ENCODE assay signal across 20 mouse cellular contexts in genomic region chr14:31367951-31368350, GRCm38 (mm10). TPM values are rescaled to one million over a fixed set of nuclear protein-coding genes. Genes with fewer than 3 reads are reported as not detected.
DNase-seq lines count a peak whose midpoint lies in the region; ATAC-seq and TF ChIP-seq lines count a peak whose summit lies in the region.
"Had no signal": no experiment of that assay in that cellular context is flagged by ENCODE, and none has a peak within 500 bp of the region (broad histone marks: within the 10 kb centered on the region; RNA-seq: fewer than 3 reads in every experiment).

No protein-coding gene starts in this region.

- TF ChIP-seq POLR2A in CH12.LX (IDR thresholded peaks at IDR 0.05; ENCODE audit: low read depth, low read length) = no peak

- no peak for ATAC-seq in erythroid progenitor cell, adult 5-6 weeks (replicated peaks; ENCODE audit: low FRiP score, poor library complexity, severe bottlenecking)
- ATAC-seq: CD4-positive, CD25-positive, alpha-beta regulatory T cell, adult 4 months; forebrain, embryonic 14.5 days; forebrain, embryonic 16.5 days had no signal

- no peak overlapping the region for H3K9ac ChIP-seq in CH12.LX (ENCODE audit: insufficient read depth, low read depth)
- H3K9ac ChIP-seq: embryonic facial prominence, embryonic 12.5 days; forebrain, embryonic 12.5 days had no signal

- DNase-seq in CD4-positive helper T cell, adult 2 months (ENCODE audit: low read depth, low spot score) = peak; percentile 35
- peak; percentile 63 for DNase-seq in CH12.LX (ENCODE audit: extremely low read depth)
- DNase-seq in natural killer cell, adult 2 months (ENCODE audit: low spot score in 2 of 2) = peak; percentile 22 to 54
- no peak for DNase-seq in adrenal gland, adult 8-10 months
- DNase-seq: adrenal gland, adult 2 months; adrenal gland, postnatal 14 days; adrenal gland, postnatal 36 days; cerebellum, adult 11-12 months; cerebellum, adult 2 months; cerebellum, adult 9-10 months; cerebellum, postnatal 10 days; cerebellum, postnatal 25 days had no signal

- peaks cover 3% of the 10 kb centered on the region for H3K9me3 ChIP-seq in CH12.LX (replicated peaks; ENCODE audit: low read length)
- H3K9me3 ChIP-seq: embryonic facial prominence, embryonic 10.5 days; embryonic facial prominence, embryonic 12.5 days; forebrain, embryonic 10.5 days; forebrain, embryonic 12.5 days had no signal

- peaks cover 43 to 86% of the 10 kb centered on the region in 2 experiments for H3K36me3 ChIP-seq in CH12.LX (replicated peaks in 1 of 2; ENCODE audit: control insufficient read depth in 1 of 2, insufficient read depth in 1 of 2, low read length in 1 of 2)

- no peaks in the 10 kb centered on the region for H3K27me3 ChIP-seq in CH12.LX (replicated peaks)
- H3K27me3 ChIP-seq: embryonic facial prominence, embryonic 12.5 days; forebrain, embryonic 12.5 days had no signal

- no peak overlapping the region for H3K27ac ChIP-seq in CH12.LX (ENCODE audit: insufficient read depth, low read depth)
- H3K27ac ChIP-seq: embryonic facial prominence, embryonic 10.5 days; embryonic facial prominence, embryonic 12.5 days; forebrain, embryonic 10.5 days; forebrain, embryonic 12.5 days had no signal

- no peak overlapping the region; the same call in 1 of the 2 replicates for H3K4me2 ChIP-seq in CH12.LX (ENCODE audit: insufficient read depth, low read depth, poor library complexity, severe bottlenecking)
- H3K4me2 ChIP-seq: embryonic facial prominence, embryonic 12.5 days; forebrain, embryonic 12.5 days had no signal

- H3K79me2 ChIP-seq in CH12.LX (replicated peaks; ENCODE audit: control insufficient read depth, extremely low read depth, insufficient read depth, poor library complexity, severe bottlenecking) = no peaks in the 10 kb centered on the region

- no peak overlapping the region for H3K4me3 ChIP-seq in CH12.LX (replicated peaks in 1 of 3; ENCODE audit: low read depth in 2 of 3, low read length in 2 of 3, poor library complexity in 1 of 3)
- H3K4me3 ChIP-seq: embryonic facial prominence, embryonic 10.5 days; embryonic facial prominence, embryonic 12.5 days; forebrain, embryonic 10.5 days; forebrain, embryonic 12.5 days had no signal

- H3K4me1 ChIP-seq in CH12.LX (ENCODE audit: control insufficient read depth in 1 of 2, insufficient read depth in 2 of 2) = peaks cover 0 to 18% of the 10 kb centered on the region in 2 experiments; a peak in 1 of 4 replicates
- H3K4me1 ChIP-seq: embryonic facial prominence, embryonic 10.5 days; embryonic facial prominence, embryonic 12.5 days; forebrain, embryonic 10.5 days; forebrain, embryonic 12.5 days had no signal

- in situ Hi-C loops in CH12.LX (cut with MboI; ENCODE audit: low pct_ligation_motif_present, low pct_unique_long_range_greater_than_20kb, low sequenced_read_pairs) = no loop called here

- no peak for TF ChIP-seq EP300 in CH12.LX (IDR thresholded peaks at IDR 0.05; ENCODE audit: low read length)

- dilution Hi-C loops in CH12.LX (cut with MboI; ENCODE audit: extremely low pct_ligation_motif_present, extremely low pct_unique_long_range_greater_than_20kb, low sequenced_read_pairs) = loop anchor here (25.0 kb wide), 1 partner anchor 94 kb away; no protein-coding TSS in a partner anchor

- no peak for TF ChIP-seq CTCF in CH12.LX (conservative IDR thresholded peaks at IDR 0.05 in 1 of 2, IDR thresholded peaks at IDR 0.05 in 1 of 2; ENCODE audit: low read depth in 2 of 2, low read length in 2 of 2)

- no peak for TF ChIP-seq RAD21 in CH12.LX (IDR thresholded peaks at IDR 0.05; ENCODE audit: low read depth, low read length)

TF ChIP-seq in CH12.LX, 34 proteins besides CTCF, POLR2A, EP300 and RAD21:
- TF ChIP-seq MAZ (IDR thresholded peaks at IDR 0.05; ENCODE audit: low read depth, low read length) (no peak), USF1 (IDR thresholded peaks at IDR 0.05; ENCODE audit: low read depth, low read length) (no peak), IRF4 (IDR thresholded peaks at IDR 0.05; ENCODE audit: low read depth, low read length) (0 out of 2 replicates have a peak, but pooled peaks have one; percentile 24), MXI1 (IDR thresholded peaks at IDR 0.05; ENCODE audit: low read depth, low read length) (0 out of 2 replicates have a peak, but pooled peaks have one; percentile 29), JUN (IDR thresholded peaks at IDR 0.05; ENCODE audit: insufficient read depth, low read depth, low read length) (no peak), MAFK (IDR thresholded peaks at IDR 0.05; ENCODE audit: insufficient replicate concordance, low read length) (no peak), CHD2 (IDR thresholded peaks at IDR 0.05; ENCODE audit: low read length) (0 out of 2 replicates have a peak, but pooled peaks have one; percentile 21), POLR2AphosphoS2 (IDR thresholded peaks at IDR 0.05; ENCODE audit: low read depth, low read length) (no peak), MEF2A (IDR thresholded peaks at IDR 0.05; ENCODE audit: borderline replicate concordance, low read depth, low read length) (no peak), NELFE (IDR thresholded peaks at IDR 0.05; ENCODE audit: low read depth, low read length) (no peak), ELF1 (IDR thresholded peaks at IDR 0.05; ENCODE audit: low read depth, low read length) (no peak), HCFC1 (IDR thresholded peaks at IDR 0.05; ENCODE audit: low read depth, low read length) (no peak), SMC3 (IDR thresholded peaks at IDR 0.05; ENCODE audit: low read depth, low read length) (no peak), MYC (IDR thresholded peaks at IDR 0.05; ENCODE audit: low read depth, low read length) (no peak), ZKSCAN1 (IDR thresholded peaks at IDR 0.05; ENCODE audit: borderline replicate concordance, low read depth, low read length) (no peak), JUND (conservative IDR thresholded peaks at IDR 0.05; ENCODE audit: low read depth, low read length) (no peak), TBP (conservative IDR thresholded peaks at IDR 0.05; ENCODE audit: low read depth, low read length) (no peak), MAX (IDR thresholded peaks at IDR 0.05; ENCODE audit: low read length) (no peak)

RNA-seq across cellular contexts. Expression of gene Capn7, which starts 31.5 kb away (rescaled TPM):
- total RNA-seq in CH12.LX (2012; rRNA removed) (27.9 and 31.4 TPM in 2 replicates), CH12.LX (2014; rRNA removed) (45.0 and 53.7 TPM in 2 replicates)
- 33.3 and 34.8 TPM in 2 replicates for polyA plus RNA-seq in CH12.LX (2012; ENCODE audit: insufficient read length, low read depth)
- total RNA-seq in adrenal gland, adult 8-10 months (2022) = 10 to 100 TPM; 42.7 to 51.4 (median 48.7) TPM
- total RNA-seq in erythroid progenitor cell, adult 5-6 weeks (2015; ENCODE audit: low replicate concordance) = 18.0 and 29.9 TPM in 2 replicates
- total RNA-seq in erythroid progenitor cell, adult 5-6 weeks (2017; ENCODE audit: low replicate concordance) = 19.0 and 23.8 TPM in 2 replicates

RNA-seq across cellular contexts. Expression of gene Dnah1, which starts 44.3 kb away (rescaled TPM):
- total RNA-seq in CH12.LX (2012; rRNA removed) (0.04 and 0.08 TPM in 2 replicates), CH12.LX (2014; rRNA removed) (0.04 TPM in 2 replicates)
- 0.06 and 0.08 TPM in 2 replicates for polyA plus RNA-seq in CH12.LX (2012; ENCODE audit: insufficient read length, low read depth)
- total RNA-seq in adrenal gland, adult 8-10 months (2022) = 1 to 10 TPM; 1.6 to 5.4 (median 3.1) TPM
- 0.36 TPM in 1 of 2 replicates, not detected in the other for total RNA-seq in erythroid progenitor cell, adult 5-6 weeks (2015; ENCODE audit: low replicate concordance)
- total RNA-seq in erythroid progenitor cell, adult 5-6 weeks (2017; ENCODE audit: low replicate concordance) = under 0.01 TPM in 1 of 2 replicates, not detected in the other
